Mouse (Mus musculus): Measurements from ENCODE around the gene Etv5. TPM values are rescaled to one million over a fixed set of nuclear protein-coding genes. Genes with fewer than 3 reads are reported as not detected.
A peak's percentile ranks its signal among the peaks of the same experiment; 100 is the strongest.
"Not testable (repeated sequence)": the region's sequence is repeated elsewhere in the genome, so short reads cannot be mapped to it uniquely, and the experiment has no call there.

Gene Etv5
- polyA plus RNA-seq, 1 experiment from 2014 or later: 14.5 TPM

DNA sequence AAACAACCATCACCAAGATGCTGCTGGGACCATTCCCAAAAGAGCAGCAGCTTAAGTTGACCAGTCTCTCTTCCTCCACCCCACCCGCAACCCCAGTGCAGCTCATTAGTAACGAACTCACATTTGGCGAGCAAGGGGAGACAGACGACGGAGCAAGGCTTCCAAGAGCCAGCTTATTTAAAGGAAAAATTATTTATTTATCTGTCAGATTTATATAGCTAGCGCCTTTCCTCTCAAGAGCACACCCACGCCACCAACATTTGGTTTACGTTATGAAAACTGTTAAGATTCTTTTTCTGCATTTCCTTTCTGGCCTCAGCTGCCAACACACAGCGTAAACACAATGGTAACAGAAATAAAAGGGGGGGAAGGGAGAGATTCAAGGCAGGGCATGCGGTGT, 34.0 kb downstream of the Etv5 start:
- no peaks in the 10 kb centered on the region for H3K36me3 ChIP-seq (replicated peaks)
- WGBS: 75% methylated on average over 10 of the region's 10 CpGs
- H3K4me3 ChIP-seq: no peak overlapping the region
- no peak for ATAC-seq (replicated peaks)
- no peaks in the 10 kb centered on the region for H3K9me3 ChIP-seq
- no peak overlapping the region for H3K27ac ChIP-seq
- H3K4me1 ChIP-seq: 0 out of 2 replicates have a peak, but pooled peaks cover 5% of the 10 kb centered on the region
- no peaks in the 10 kb centered on the region for H3K27me3 ChIP-seq (replicated peaks)
- no peak overlapping the region for H3K4me2 ChIP-seq
- no peak overlapping the region for H3K9ac ChIP-seq

DNA sequence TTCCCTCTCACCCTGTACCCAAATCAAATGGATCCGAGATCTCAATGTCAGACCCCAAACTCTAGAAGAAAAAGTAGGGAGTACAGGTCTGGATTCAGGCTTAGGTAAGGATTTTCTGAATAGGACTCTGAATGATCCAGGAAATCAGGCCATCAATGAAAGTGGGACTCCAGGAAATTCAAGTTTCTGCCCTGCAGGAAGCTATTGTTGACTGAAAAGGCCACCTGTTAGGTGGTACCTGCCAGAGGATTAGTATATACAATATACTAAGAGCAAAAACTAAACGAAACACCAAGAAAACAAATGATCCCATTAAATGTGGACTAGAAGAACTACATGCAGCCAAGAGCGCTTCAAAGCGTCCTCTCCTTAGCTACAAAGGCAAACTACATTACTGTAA, 35.8 kb downstream of the Etv5 start:
- H3K36me3 ChIP-seq (replicated peaks): no peaks in the 10 kb centered on the region
- no peak overlapping the region for H3K9ac ChIP-seq
- H3K9me3 ChIP-seq: no peaks in the 10 kb centered on the region
- H3K27me3 ChIP-seq (replicated peaks): no peaks in the 10 kb centered on the region
- ATAC-seq (replicated peaks): no peak
- H3K4me2 ChIP-seq: no peak overlapping the region
- H3K4me1 ChIP-seq: 0 out of 2 replicates have a peak, but pooled peaks cover 5% of the 10 kb centered on the region
- 93% methylated on average over 4 of the region's 4 CpGs for WGBS
- H3K27ac ChIP-seq: no peak overlapping the region
- no peak overlapping the region for H3K4me3 ChIP-seq

DNA sequence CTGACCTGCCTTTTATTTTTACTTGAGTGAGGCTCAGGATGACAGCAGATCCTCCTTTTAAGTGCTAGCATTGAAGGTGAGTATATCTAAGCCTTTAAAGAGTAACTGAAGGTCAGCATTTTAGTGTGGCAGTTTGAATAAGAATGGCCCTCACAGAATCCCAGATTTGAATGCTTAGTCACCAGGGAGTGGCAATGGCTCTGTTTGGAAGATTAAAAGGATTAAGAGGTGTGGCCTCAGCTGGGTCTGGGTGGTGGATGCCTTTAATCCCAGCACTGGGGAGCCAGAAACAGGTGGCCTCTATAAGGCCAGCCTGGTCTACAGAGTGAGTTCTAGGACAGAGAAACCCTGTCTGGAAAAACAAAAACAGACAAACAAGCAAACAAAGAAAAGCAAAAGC, 36.9 kb downstream of the Etv5 start:
- Histone ChIP-seq H3K4me2 (no peak overlapping the region), H3K27ac (no peak overlapping the region), H3K4me1 (0 out of 2 replicates have a peak, but pooled peaks cover 5% of the 10 kb centered on the region), H3K36me3 (replicated peaks) (no peaks in the 10 kb centered on the region), H3K27me3 (replicated peaks) (no peaks in the 10 kb centered on the region), H3K9ac (no peak overlapping the region), H3K9me3 (no peaks in the 10 kb centered on the region), H3K4me3 (no peak overlapping the region)
- no peak for ATAC-seq (replicated peaks)

DNA sequence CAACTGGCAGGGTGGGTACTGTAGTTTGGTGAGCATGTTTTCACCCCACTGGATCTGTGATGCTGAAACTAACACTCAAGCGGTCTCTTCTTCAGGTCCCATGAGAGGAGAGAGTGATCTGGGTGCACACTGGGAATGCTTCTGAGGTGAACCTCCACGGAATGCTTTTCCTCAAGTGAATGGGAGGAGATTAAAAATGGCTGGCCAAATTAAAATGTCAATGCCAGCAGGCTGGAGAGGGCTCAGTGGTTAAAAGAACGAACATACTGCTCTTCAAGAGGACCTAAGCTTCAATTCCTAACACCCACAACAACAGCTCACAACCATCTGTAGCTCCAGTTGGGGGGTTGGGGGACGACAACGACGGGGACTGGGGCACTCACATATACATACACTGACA, 39.3 kb downstream of the Etv5 start:
- no peak for ATAC-seq (replicated peaks)
- H3K4me2 ChIP-seq: no peak overlapping the region
- WGBS: 47% methylated on average over 6 of the region's 6 CpGs
- no peak overlapping the region for H3K27ac ChIP-seq
- H3K9me3 ChIP-seq: no peaks in the 10 kb centered on the region
- no peak overlapping the region for H3K4me3 ChIP-seq
- no peak overlapping the region for H3K9ac ChIP-seq
- H3K36me3 ChIP-seq (replicated peaks): no peaks in the 10 kb centered on the region
- H3K27me3 ChIP-seq (replicated peaks): no peaks in the 10 kb centered on the region
- no peaks in the 10 kb centered on the region for H3K4me1 ChIP-seq

DNA sequence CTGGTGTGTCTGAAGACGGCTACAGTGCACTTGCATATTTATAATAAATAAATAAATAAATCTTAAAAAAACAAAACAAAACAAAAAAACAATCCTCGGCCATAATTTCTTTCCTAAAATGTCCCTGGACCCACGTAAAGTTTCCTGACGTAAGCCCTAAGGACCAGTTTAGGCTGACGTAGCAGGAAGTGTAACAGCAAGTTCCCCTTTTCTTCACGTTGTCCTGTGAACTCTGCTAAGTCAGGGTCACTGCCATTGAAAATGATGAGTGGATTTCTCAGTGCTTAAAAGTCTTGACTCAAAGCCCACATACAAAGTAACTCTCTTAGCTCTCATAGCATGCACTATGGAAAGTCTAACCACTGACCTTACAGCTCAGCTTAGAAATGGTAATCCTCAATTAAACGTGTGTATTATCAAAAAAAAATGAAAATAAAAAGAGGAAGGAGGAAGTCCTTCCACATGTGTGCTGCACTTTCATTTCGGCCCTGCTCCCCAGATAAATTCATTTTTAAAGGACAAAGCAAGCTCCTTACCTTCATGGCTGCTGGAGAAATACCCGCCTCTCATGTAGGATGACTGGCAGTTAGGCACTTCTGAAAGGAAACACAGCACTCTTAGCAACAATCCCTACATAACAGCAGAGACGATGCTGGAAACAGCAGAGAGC, 40.6 kb downstream of the Etv5 start:
- no peak for ATAC-seq (replicated peaks)
- no peak overlapping the region for H3K4me2 ChIP-seq
- H3K27me3 ChIP-seq (replicated peaks): no peaks in the 10 kb centered on the region
- WGBS: 88% methylated on average over 10 of the region's 10 CpGs
- H3K9ac ChIP-seq: no peak overlapping the region
- H3K9me3 ChIP-seq: no peaks in the 10 kb centered on the region
- H3K36me3 ChIP-seq (replicated peaks): no peaks in the 10 kb centered on the region
- H3K27ac ChIP-seq: no peak overlapping the region
- no peak overlapping the region for H3K4me3 ChIP-seq
- no peaks in the 10 kb centered on the region for H3K4me1 ChIP-seq

DNA sequence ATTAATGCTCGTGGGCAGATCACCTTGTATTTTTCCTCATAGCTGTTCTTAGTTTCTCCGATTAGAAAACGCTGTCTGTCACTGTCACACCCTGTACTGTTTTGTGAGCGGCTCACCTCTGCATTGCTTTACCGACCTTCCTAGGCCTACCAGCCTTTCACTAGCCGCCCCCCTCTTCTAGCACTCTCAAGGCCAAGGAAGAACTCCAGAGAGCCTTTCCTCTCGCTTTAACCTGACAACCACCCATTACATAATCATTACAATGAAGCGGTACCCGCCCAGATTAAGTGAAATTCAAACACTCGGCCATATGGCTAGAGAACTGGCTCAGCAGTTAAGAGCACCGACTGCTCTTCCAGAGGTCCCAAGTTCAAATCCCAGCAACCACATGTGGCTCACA, 41.2 kb downstream of the Etv5 start:
- no peaks in the 10 kb centered on the region for H3K27me3 ChIP-seq (replicated peaks)
- H3K9me3 ChIP-seq: no peaks in the 10 kb centered on the region
- H3K27ac ChIP-seq: no peak overlapping the region
- H3K36me3 ChIP-seq (replicated peaks): no peaks in the 10 kb centered on the region
- H3K4me2 ChIP-seq: no peak overlapping the region
- H3K4me3 ChIP-seq: no peak overlapping the region
- no peaks in the 10 kb centered on the region for H3K4me1 ChIP-seq
- WGBS: 89% methylated on average over 11 of the region's 11 CpGs
- H3K9ac ChIP-seq: no peak overlapping the region
- ATAC-seq (replicated peaks): no peak

DNA sequence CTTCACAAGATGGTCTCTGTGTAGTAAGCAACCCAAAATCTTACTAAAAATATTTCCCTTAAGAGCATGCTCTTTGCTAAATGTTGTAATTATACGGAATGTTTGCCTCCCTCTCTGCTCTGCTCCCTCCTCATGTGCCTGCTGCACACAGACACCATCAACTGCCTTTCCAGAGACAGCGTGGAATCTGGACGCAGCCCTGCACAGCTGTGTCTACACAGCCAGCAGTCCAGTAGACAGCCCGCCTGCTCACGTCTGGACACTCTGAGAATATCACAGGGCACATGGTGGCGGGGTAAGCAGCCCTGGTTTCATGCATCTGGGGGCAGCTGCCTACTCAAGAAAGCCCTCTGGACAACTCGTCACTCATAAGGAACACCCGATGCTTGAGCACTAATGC, 43.1 kb downstream of the Etv5 start:
- Histone ChIP-seq H3K27ac (no peak overlapping the region), H3K9ac (no peak overlapping the region), H3K36me3 (replicated peaks) (no peaks in the 10 kb centered on the region), H3K4me2 (no peak overlapping the region), H3K4me3 (no peak overlapping the region), H3K9me3 (no peaks in the 10 kb centered on the region), H3K27me3 (replicated peaks) (no peaks in the 10 kb centered on the region), H3K4me1 (no peaks in the 10 kb centered on the region)
- WGBS: 86% methylated on average over 8 of the region's 8 CpGs
- ATAC-seq (replicated peaks): no peak

DNA sequence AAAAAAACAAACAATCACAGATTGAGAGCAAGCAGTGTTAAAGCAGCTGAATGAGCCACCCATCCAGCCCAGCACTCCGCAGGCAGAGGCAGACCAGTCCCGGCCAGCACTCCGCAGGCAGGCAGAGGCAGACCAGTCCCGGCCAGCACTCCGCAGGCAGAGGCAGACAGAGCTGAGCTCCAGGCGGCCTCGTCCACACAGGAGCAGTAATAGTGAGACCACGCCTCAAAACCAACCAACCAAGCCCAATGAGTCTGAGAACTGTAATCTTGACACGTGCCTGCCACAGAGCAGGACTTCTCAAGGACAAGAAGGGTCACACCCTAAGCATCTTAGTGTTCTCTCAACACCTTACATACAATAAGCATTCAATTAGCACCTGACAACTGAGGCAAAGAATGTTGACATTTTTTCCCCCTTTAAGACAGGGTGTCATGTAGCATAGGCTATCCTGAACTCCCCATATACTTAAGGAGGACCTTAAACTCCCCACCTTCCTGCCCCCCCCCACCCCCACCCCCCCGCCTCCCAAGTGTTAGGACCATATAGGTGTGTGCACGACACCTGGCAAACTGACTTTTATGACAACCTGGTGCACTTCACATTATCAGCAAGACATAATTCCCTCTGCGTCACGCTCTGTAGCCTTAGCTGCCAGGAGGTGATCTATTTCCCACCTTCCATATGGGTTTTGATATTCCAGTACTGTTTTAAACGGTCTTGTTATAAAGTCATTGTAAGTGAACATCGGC, 44.2 kb downstream of the Etv5 start:
- 0 out of 2 replicates have a peak, but pooled peaks have one; percentile 42 for ATAC-seq (replicated peaks)
- no peaks in the 10 kb centered on the region for H3K36me3 ChIP-seq (replicated peaks)
- no peak overlapping the region for H3K4me2 ChIP-seq
- H3K9me3 ChIP-seq: no peaks in the 10 kb centered on the region
- no peak overlapping the region for H3K27ac ChIP-seq
- WGBS: 87% methylated on average over 15 of the region's 15 CpGs
- H3K4me3 ChIP-seq: no peak overlapping the region
- H3K9ac ChIP-seq: no peak overlapping the region
- no peaks in the 10 kb centered on the region for H3K4me1 ChIP-seq
- H3K27me3 ChIP-seq (replicated peaks): no peaks in the 10 kb centered on the region

DNA sequence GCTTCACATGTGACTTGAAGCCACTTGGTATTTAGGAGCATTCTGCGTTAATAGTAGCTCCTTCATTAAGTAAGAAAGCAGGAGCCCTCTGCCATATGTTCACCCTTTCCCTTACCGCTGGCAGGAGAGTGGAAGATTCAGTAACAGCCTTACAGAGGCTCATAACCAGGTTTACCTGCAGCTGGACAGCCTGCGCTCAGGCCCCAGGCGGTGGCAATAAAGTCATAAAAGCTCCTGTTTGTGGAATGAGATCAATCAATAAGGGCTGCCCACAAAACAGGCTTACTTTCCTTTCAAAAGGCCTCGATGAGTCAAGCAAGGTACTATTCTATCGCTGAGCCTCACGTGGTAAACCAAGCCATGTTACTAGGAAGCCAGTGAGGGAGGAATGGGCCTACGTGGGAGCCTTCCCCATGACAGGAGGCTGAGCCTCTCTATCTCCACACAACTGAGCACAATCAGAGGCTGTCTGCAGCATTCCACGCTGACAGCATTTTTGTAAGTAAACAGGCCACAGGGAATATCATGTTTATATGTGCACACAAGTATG, 49.1 kb downstream of the Etv5 start:
- WGBS: 86% methylated on average over 9 of the region's 9 CpGs
- Histone ChIP-seq H3K36me3 (replicated peaks) (no peaks in the 10 kb centered on the region), H3K4me3 (no peak overlapping the region), H3K4me1 (no peaks in the 10 kb centered on the region), H3K9me3 (no peaks in the 10 kb centered on the region), H3K27ac (no peak overlapping the region), H3K9ac (no peak overlapping the region), H3K27me3 (replicated peaks) (no peaks in the 10 kb centered on the region), H3K4me2 (no peak overlapping the region)
- no peak for ATAC-seq (replicated peaks)

DNA sequence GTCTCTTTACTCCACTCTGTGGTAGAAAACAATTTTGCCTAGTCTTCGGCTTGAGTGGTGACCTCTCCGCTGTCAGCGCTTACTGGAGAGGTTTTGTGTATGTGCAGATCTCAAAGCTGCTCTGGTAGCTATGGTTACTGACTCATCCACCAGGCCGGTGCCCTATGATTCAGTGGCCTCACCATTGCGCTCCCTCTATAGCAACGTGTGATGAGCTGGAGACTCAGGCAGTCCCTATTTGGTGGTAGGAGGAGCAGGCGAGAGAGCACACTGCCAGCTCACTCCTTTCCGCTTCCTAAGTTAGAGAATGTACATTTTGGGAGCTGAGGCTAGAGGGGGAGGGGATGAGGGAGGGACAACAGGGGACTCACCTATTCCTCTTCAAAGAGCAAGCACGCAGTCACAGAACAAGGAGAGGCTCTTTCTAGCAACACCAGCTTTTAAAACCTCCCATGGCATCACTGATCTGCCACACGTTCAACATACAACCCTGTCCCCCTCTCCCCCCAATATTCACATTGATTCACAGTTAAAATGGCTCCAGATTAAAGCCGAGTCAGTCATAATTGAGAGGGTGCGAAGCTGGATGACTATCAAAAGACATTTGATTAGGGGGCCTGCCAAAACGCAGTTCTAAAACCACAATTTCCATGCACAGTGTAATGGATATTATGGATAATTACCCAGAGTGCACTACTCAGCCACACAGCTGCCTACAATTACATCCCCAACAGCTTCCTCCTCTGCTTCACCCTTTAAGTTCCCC, 50.2 kb downstream of the Etv5 start:
- 75% methylated on average over 13 of the region's 13 CpGs for WGBS
- Histone ChIP-seq H3K27me3 (replicated peaks) (no peaks in the 10 kb centered on the region), H3K4me1 (no peaks in the 10 kb centered on the region), H3K4me3 (no peak overlapping the region), H3K9ac (no peak overlapping the region), H3K4me2 (no peak overlapping the region), H3K9me3 (no peaks in the 10 kb centered on the region), H3K27ac (no peak overlapping the region), H3K36me3 (replicated peaks) (no peaks in the 10 kb centered on the region)
- ATAC-seq (replicated peaks): peak; percentile 79

DNA sequence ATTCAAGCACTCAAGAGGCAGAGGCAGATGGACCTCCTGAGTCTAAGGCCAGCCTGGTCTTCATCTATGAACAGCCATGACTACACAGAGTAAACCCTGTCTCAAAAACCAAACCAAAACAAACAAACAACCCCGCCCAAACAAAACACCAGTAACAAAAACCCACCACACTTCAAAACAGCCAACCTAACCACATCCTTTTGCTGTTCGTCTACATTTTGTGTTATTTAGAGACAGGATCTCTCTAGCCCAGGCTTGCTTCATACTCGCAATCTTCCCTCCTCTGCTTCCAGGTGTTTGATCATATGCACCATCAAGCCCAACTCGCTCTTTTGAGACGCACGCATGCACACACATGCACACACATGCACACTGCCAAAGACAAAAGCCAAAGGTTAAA, 51.8 kb downstream of the Etv5 start:
- H3K9ac ChIP-seq: no peak overlapping the region
- no peaks in the 10 kb centered on the region for H3K36me3 ChIP-seq (replicated peaks)
- H3K27ac ChIP-seq: no peak overlapping the region
- H3K4me3 ChIP-seq: no peak overlapping the region
- H3K27me3 ChIP-seq (replicated peaks): no peaks in the 10 kb centered on the region
- no peak for ATAC-seq (replicated peaks)
- H3K9me3 ChIP-seq: no peaks in the 10 kb centered on the region
- H3K4me2 ChIP-seq: no peak overlapping the region
- H3K4me1 ChIP-seq: no peaks in the 10 kb centered on the region
- WGBS: 95% methylated on average over 6 of the region's 6 CpGs

DNA sequence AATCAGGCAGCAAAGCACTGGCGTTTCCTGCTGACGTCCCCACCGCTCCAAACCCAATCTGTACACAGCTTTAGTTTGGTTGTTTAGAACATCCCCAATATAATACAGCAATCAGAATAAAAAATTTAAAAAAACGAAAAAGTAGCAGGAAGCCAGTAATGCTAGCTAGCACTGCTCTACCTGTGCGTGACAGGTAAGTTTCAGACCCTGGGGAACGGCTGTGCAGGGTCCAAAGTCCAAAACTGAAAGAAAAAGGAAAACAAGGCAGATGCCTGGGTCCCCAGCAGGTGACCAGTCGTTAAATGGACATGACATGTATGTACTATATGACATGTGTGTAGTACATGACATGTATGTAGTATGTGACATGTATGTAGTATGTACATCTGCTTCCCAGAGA, 57.5 kb downstream of the Etv5 start:
- not testable (repeated sequence) for H3K27me3 ChIP-seq (replicated peaks); H3K27ac ChIP-seq; H3K36me3 ChIP-seq (replicated peaks); H3K4me3 ChIP-seq; H3K4me1 ChIP-seq; H3K9me3 ChIP-seq; ATAC-seq (replicated peaks); H3K9ac ChIP-seq; H3K4me2 ChIP-seq
- 92% methylated on average over 6 of the region's 7 CpGs for WGBS

Measured in midbrain, embryonic 15.5 days (tissue).